Mouse (Mus musculus) CH12.LX (cell line): ENCODE results near the gene Slc4a5. TPM values are rescaled to one million over a fixed set of nuclear protein-coding genes. Genes with fewer than 3 reads are reported as not detected.

Source experiments
- DNase-seq: peaks from one replicate; pipeline ENCODE4 v3.0.0-alpha.2; 2013; ENCODE audit errors: extremely low read depth
- H3K27ac ChIP-seq: 2 replicates; pipeline ENCODE4 v1.5.1; 2012; ENCODE audit warnings: low read depth, mild to moderate bottlenecking, control low read depth, moderate library complexity; ENCODE audit not compliant: insufficient read depth
- H3K27me3 ChIP-seq: replicated peaks from 2 replicates; pipeline ENCODE3; 2012; ENCODE audit warnings: inconsistent platforms
- H3K36me3 ChIP-seq, 2 experiments: replicated peaks in 1 of 2; 2 replicates each; pipeline versions ENCODE3 to v1.6.1; 2012; ENCODE audit warnings: inconsistent platforms in 1 of 2, low read length in 1 of 2, mild to moderate bottlenecking in 1 of 2, mixed read lengths in 1 of 2, moderate library complexity in 1 of 2; ENCODE audit not compliant: control insufficient read depth in 1 of 2, insufficient read depth in 1 of 2
- H3K4me1 ChIP-seq, 2 experiments: 2 replicates each; pipeline ENCODE4 v1.6.1; 2012; ENCODE audit warnings: inconsistent platforms in 1 of 2, moderate library complexity in 1 of 2; ENCODE audit not compliant: insufficient read depth in 2 of 2, control insufficient read depth in 1 of 2
- H3K4me2 ChIP-seq: 2 replicates; pipeline ENCODE4 v1.6.1; 2012; ENCODE audit warnings: low read depth, mild to moderate bottlenecking, control low read depth; ENCODE audit not compliant: poor library complexity, insufficient read depth, severe bottlenecking
- H3K4me3 ChIP-seq, 3 experiments: fragments of 150-350 bp in 1 of 3; sonication (generic) in 1 of 3; replicated peaks in 1 of 3; 2 replicates each; pipeline versions ENCODE3 to v1.5.1; 2011 to 2012; ENCODE audit warnings: low read depth in 2 of 3, low read length in 2 of 3, mild to moderate bottlenecking in 2 of 3, moderate library complexity in 2 of 3, control low read depth in 1 of 3, improper control_type of control experiment in 1 of 3, inconsistent platforms in 1 of 3, mixed read lengths in 1 of 3; ENCODE audit not compliant: poor library complexity in 1 of 3
- H3K79me2 ChIP-seq: replicated peaks from 2 replicates; pipeline ENCODE4 v1.6.1; 2012; ENCODE audit warnings: mild to moderate bottlenecking, moderate library complexity; ENCODE audit not compliant: control insufficient read depth, poor library complexity, insufficient read depth, severe bottlenecking; ENCODE audit errors: extremely low read depth
- H3K9ac ChIP-seq: 2 replicates; pipeline ENCODE4 v1.6.1; 2012; ENCODE audit warnings: low read depth, mild to moderate bottlenecking, control low read depth, moderate library complexity; ENCODE audit not compliant: insufficient read depth
- H3K9me3 ChIP-seq: replicated peaks from 2 replicates; pipeline ENCODE3; 2012; ENCODE audit warnings: low read length, inconsistent platforms, mixed read lengths
- BHLHE40 ChIP-seq: IDR thresholded peaks from 2 replicates; pipeline ENCODE4 v1.6.1; 2011; ENCODE audit warnings: mild to moderate bottlenecking, low read depth, low read length, improper control_type of control experiment
- CHD2 ChIP-seq: IDR thresholded peaks from 2 replicates; pipeline ENCODE4 v1.6.1; 2011; ENCODE audit warnings: low read length, improper control_type of control experiment
- E2F4 ChIP-seq: IDR thresholded peaks from 2 replicates; pipeline ENCODE4 v1.6.1; 2011; ENCODE audit warnings: low read depth, low read length, improper control_type of control experiment; ENCODE audit not compliant: insufficient replicate concordance
- EP300 ChIP-seq: IDR thresholded peaks from 2 replicates; pipeline ENCODE4 v1.6.1; 2011; ENCODE audit warnings: low read length, improper control_type of control experiment
- GABPA ChIP-seq: IDR thresholded peaks from 2 replicates; pipeline ENCODE4 v1.6.1; 2012; ENCODE audit warnings: low read depth, low read length, improper control_type of control experiment, inconsistent platforms; ENCODE audit not compliant: insufficient replicate concordance
- HCFC1 ChIP-seq: IDR thresholded peaks from 2 replicates; pipeline ENCODE4 v1.6.1; 2012; ENCODE audit warnings: low read depth, mild to moderate bottlenecking, inconsistent platforms, low read length, improper control_type of control experiment
- JUND ChIP-seq: conservative IDR thresholded peaks from 2 replicates; pipeline ENCODE4 v1.6.1; 2011; ENCODE audit warnings: low read depth, low read length, improper control_type of control experiment
- KAT2A ChIP-seq: IDR thresholded peaks from 2 replicates; pipeline ENCODE4 v1.6.1; 2012; ENCODE audit warnings: low read length, improper control_type of control experiment, inconsistent platforms; ENCODE audit not compliant: insufficient replicate concordance
- MAFK ChIP-seq: IDR thresholded peaks from 2 replicates; pipeline ENCODE4 v1.6.1; 2011; ENCODE audit warnings: low read length, improper control_type of control experiment; ENCODE audit not compliant: insufficient replicate concordance
- MAX ChIP-seq: IDR thresholded peaks from 2 replicates; pipeline ENCODE4 v1.6.1; 2011; ENCODE audit warnings: low read length, improper control_type of control experiment
- MEF2A ChIP-seq: IDR thresholded peaks from 2 replicates; pipeline ENCODE4 v1.6.1; 2014; ENCODE audit warnings: low read depth, mild to moderate bottlenecking, inconsistent platforms, low read length, improper control_type of control experiment, borderline replicate concordance
- MXI1 ChIP-seq: IDR thresholded peaks from 2 replicates; pipeline ENCODE4 v1.6.1; 2011; ENCODE audit warnings: mild to moderate bottlenecking, low read depth, low read length, improper control_type of control experiment
- MYC ChIP-seq: IDR thresholded peaks from 2 replicates; pipeline ENCODE4 v1.6.1; 2011; ENCODE audit warnings: low read depth, mild to moderate bottlenecking, improper control_type of control experiment, low read length
- NELFE ChIP-seq: IDR thresholded peaks from 2 replicates; pipeline ENCODE4 v1.6.1; 2011; ENCODE audit warnings: low read depth, low read length, improper control_type of control experiment
- NRF1 ChIP-seq: IDR thresholded peaks from 2 replicates; pipeline ENCODE4 v1.6.1; 2014; ENCODE audit warnings: low read depth, mild to moderate bottlenecking, inconsistent platforms, low read length, improper control_type of control experiment, moderate library complexity
- PAX5 ChIP-seq: IDR thresholded peaks from 2 replicates; pipeline ENCODE4 v1.6.1; 2012; ENCODE audit warnings: low read length, inconsistent platforms, mixed read lengths
- POLR2A ChIP-seq: IDR thresholded peaks from 2 replicates; pipeline ENCODE4 v1.6.1; 2011; ENCODE audit warnings: low read depth, mild to moderate bottlenecking, improper control_type of control experiment, low read length
- RAD21 ChIP-seq: IDR thresholded peaks from 2 replicates; pipeline ENCODE4 v1.6.1; 2011; ENCODE audit warnings: low read depth, mild to moderate bottlenecking, low read length, improper control_type of control experiment, moderate library complexity
- SMC3 ChIP-seq: IDR thresholded peaks from 2 replicates; pipeline ENCODE4 v1.6.1; 2011; ENCODE audit warnings: low read depth, low read length, improper control_type of control experiment
- ZC3H11A ChIP-seq: IDR thresholded peaks from 2 replicates; pipeline ENCODE4 v1.6.1; 2012; ENCODE audit warnings: low read depth, mild to moderate bottlenecking, inconsistent platforms, low read length, improper control_type of control experiment
- ZKSCAN1 ChIP-seq: IDR thresholded peaks from 2 replicates; pipeline ENCODE4 v1.6.1; 2012; ENCODE audit warnings: low read depth, inconsistent platforms, low read length, improper control_type of control experiment, borderline replicate concordance
- dilution Hi-C: fragments of 300-500 bp; cut with MboI; formaldehyde crosslinking; loops from 2 replicates; pipeline ENCODE4 v1.14.3; 2020; ENCODE audit warnings: low sequenced_read_pairs; ENCODE audit not compliant: extremely low pct_unique_long_range_greater_than_20kb, extremely low pct_ligation_motif_present
- in situ Hi-C: fragments of 300-500 bp; cut with MboI; formaldehyde crosslinking; loops from 3 replicates; pipeline ENCODE4 v1.14.3; 2019; ENCODE audit warnings: low sequenced_read_pairs, low pct_ligation_motif_present, low pct_unique_long_range_greater_than_20kb, mixed read lengths
- polyA plus RNA-seq: library from polyadenylated mRNA; unstranded; fragments of >175 nt; gene quantifications from 2 replicates; pipeline ENCODE4 v1.2.1, GENCODE M21; 2012; ENCODE audit warnings: low read depth; ENCODE audit not compliant: insufficient read length
- total RNA-seq, 2 experiments: library from RNA; depleted of rRNA; stranded (reverse); fragments of 300-350 nt in 1 of 2; fragments of >200 nt in 1 of 2; gene quantifications; 2 replicates each; pipeline ENCODE4 v1.2.3; 2012 to 2014

Slc4a5 gene
- total and polyA plus RNA-seq, 3 experiments = 0.13 to 0.21 TPM; not detected in 1

DNA sequence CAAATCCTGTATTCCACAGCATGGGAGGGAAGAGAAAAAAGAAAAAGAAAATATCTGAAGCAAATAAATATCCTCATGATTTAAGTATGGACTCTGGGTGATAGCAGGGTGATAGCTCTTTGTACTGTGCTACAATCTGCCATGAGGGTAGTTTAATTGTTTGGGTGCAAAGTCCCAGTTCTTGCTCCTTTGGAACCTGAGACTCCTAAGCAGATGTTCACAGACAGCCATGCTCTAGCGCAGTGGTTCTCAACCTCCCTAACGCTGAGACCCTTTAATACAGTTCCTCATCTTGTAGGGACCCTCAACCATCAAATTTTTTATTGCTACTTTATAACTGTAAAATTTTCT is 11.6 kb upstream of the Slc4a5 start:
- H3K9me3 ChIP-seq = no peaks in the 10 kb centered on the region
- H3K36me3 ChIP-seq = no peaks in the 10 kb centered on the region
- TF ChIP-seq JUND (no peak), MAX (no peak), NELFE (no peak), MXI1 (no peak)
- TF ChIP-seq, all 38 proteins: peak for 0
- H3K4me3 ChIP-seq = no peak overlapping the region
- H3K79me2 ChIP-seq = no peaks in the 10 kb centered on the region
- peaks cover 0 to 5% of the 10 kb centered on the region in 2 experiments; a peak in 1 of 4 replicates for H3K4me1 ChIP-seq
- H3K27ac ChIP-seq = no peak overlapping the region
- H3K27me3 ChIP-seq = peaks cover 22% of the 10 kb centered on the region
- H3K9ac ChIP-seq = no peak overlapping the region
- H3K4me2 ChIP-seq = no peak overlapping the region
- dilution Hi-C loops = no loop called here
- no peak for DNase-seq
- in situ Hi-C loops = loop anchor here (5.0 kb wide), 1 partner anchor 41 kb away; the partner anchor contains the start of gene Dctn1

DNA sequence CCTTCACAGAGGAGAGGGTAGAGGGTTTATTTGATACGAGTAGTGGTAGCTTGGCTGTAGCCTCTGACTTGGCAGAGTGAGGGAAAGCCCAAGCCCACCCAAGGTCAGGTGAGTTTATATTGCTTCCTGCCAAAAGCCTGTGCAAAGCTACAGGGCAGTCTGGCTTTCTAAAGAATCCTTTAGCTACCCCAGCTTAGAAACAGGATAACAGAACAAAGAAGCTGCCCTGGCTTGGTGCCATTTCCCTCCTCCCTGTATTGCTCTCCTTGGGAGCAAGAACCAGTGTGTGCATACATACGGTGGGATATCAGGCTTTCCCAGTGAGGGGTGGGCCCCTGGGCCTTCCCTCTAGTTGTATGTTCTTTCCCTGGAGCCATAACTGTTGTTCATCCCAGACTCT is 9.1 kb upstream of the Slc4a5 start:
- no peak overlapping the region for H3K27ac ChIP-seq
- TF ChIP-seq CHD2 (no peak), HCFC1 (no peak), POLR2A (no peak), PAX5 (no peak), MAX (no peak), SMC3 (no peak), MEF2A (no peak), NRF1 (no peak)
- H3K9ac ChIP-seq = no peak overlapping the region
- H3K9me3 ChIP-seq = peaks cover 3% of the 10 kb centered on the region
- H3K27me3 ChIP-seq = peaks cover 25% of the 10 kb centered on the region
- DNase-seq = no peak
- no peak overlapping the region for H3K4me2 ChIP-seq
- dilution Hi-C loops = no loop called here
- no peaks in the 10 kb centered on the region for H3K36me3 ChIP-seq
- no peaks in the 10 kb centered on the region for H3K79me2 ChIP-seq
- in situ Hi-C loops = no loop called here
- no peaks in the 10 kb centered on the region for H3K4me1 ChIP-seq
- no peak overlapping the region for H3K4me3 ChIP-seq

DNA sequence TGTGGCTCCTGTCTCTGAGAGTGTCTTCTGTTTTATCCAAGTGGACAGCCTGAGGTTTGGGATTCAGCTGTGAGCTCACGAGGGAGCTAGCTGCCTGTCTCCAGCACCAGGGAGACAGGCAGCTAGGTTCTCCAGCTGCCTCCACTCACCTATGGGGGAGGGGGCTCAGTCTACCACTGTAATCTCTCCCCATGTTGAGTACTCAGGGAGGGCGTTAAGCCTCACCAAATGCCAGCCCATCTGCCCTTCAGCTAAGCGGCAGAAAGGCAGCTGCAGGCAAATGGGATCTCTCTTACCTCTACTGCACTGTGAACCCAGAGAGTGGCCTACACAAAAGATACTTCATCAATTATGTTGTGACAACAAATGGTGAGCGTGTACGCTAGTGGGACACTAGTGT is 8.1 kb upstream of the Slc4a5 start:
- Histone ChIP-seq H3K27ac (no peak overlapping the region), H3K36me3 (no peaks in the 10 kb centered on the region), H3K27me3 (peaks cover 25% of the 10 kb centered on the region), H3K4me3 (no peak overlapping the region), H3K79me2 (no peaks in the 10 kb centered on the region), H3K9ac (no peak overlapping the region), H3K9me3 (peaks cover 3% of the 10 kb centered on the region), H3K4me1 (no peaks in the 10 kb centered on the region), H3K4me2 (no peak overlapping the region)
- in situ Hi-C loops (no loop called here), dilution Hi-C loops (no loop called here)
- TF ChIP-seq E2F4 (no peak), ZC3H11A (no peak), ZKSCAN1 (no peak), KAT2A (no peak), BHLHE40 (no peak), CHD2 (no peak), MYC (no peak), NRF1 (no peak), MAFK (no peak), RAD21 (no peak), HCFC1 (no peak), GABPA (no peak), EP300 (no peak), POLR2A (no peak)
- no peak for DNase-seq
